Mouse (Mus musculus): ENCODE measurements around the gene Dynlrb2. TPM values are rescaled to one million over a fixed set of nuclear protein-coding genes. Genes with fewer than 3 reads are reported as not detected.
A peak's percentile ranks its signal among the peaks of the same experiment; 100 is the strongest.

The Dynlrb2 gene
- polyA plus RNA-seq, 1 experiment = 7.6 TPM

DNA sequence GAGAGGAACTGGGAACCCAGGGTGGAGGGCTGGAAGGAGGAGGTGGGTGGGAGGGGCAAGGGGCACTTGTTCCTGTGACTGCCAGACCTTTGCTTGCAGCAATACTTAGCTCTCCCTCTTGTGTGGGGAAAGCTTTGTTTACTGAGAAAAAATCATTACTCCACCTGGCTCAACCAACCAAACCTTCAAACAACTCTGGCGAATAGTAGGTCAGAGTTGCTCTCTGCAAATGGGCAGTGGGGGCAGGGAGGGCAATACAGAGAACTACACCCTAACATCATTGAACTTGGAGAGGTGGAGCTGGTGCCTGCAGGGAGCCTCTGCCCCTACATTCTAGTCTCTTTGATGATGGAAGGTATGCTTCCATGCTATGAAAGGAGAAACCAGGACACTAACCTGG, 35.4 kb downstream of the Dynlrb2 start:
- DNase-seq (ENCODE audit: low read depth) = no peak

DNA sequence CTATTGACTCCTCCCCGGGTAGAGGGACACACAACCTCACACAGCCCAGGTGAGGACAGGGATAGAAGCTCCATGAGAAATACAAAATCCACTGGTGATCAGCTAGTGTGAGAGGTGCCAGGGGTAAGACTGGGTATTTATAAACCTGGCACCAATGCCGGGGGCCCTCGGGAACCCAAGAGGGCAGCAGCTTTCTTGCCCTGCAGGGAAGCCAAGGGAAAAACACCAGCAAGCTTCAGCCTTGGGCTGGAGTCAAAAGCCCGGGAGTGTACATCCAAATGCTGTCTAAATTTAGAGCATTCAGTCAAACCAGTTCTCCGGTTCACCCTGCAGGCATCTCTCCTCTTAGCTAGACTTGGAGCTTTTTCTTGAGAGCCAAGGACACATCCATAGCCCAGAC, 38.1 kb downstream of the Dynlrb2 start:
- DNase-seq (ENCODE audit: low read depth) = no peak

DNA sequence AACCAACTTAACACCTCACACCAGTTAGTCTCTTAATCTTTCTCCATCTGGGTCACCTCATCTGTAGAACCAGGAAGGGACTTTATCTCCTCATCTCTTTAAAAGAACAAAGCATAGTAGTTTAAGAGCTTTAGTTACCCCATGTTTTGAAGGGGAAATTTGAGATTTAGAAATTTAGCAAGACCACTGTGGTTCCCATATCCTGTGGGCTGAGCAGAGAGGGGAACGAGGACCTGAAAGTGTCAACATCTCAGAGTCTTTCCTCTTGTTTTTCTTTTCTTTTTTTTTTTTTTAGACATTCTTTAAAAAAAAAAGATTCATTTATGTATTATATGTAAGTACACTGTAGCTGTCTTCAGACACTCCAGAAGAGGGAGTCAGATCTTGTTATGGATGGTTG, 38.6 kb downstream of the Dynlrb2 start:
- no peak for DNase-seq (ENCODE audit: low read depth)

DNA sequence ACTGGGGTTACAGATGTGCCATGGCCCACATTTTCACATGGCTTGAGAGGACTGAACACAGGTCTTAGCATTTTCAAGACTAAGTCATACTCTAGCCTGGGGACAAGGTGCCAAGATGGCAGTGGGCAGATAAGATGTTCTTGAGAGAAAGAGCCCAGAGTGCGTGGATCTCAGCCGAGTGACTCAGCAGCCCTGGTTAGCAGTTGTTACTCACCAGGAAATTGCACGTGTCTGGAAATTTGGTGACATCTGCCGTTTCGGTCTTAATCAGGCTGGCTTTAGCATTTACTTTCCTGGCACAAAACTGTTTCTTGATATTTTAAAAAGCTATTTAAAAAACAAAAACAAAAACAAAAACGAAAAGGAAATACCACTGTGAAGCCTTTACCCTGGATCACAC, 47.5 kb downstream of the Dynlrb2 start:
- peak; percentile 30 for DNase-seq (ENCODE audit: low read depth)

DNA sequence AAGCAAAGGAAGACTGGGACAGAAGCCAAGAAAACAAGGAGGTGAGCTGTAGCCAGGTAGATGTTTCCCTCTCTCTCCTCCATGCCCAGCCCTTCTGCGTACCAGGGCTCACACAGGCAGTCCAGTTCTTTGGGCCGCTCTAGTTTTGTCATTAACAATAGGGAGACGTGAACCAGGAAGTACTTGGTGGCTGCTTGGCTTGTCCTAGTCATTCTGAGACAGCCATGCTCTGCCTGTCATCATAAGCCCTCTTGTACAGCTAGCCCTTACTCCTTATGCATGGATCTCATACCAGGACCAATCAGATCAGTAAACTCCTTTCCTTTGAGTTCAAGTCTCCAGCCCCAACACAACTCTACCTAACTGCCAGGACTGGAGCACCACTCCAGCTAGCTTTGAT, 48.0 kb downstream of the Dynlrb2 start:
- DNase-seq (ENCODE audit: low read depth) = no peak

Other genes starting within 250 kb of the Dynlrb2 start
- 2.1 and 3.2 TPM in 2 replicates for gene Cdyl2, start 228.0 kb downstream of the Dynlrb2 start, polyA plus RNA-seq (2012; rRNA removed)

Data from gonadal fat pad, adult 2 months (tissue).